Mouse (Mus musculus): Measurements from ENCODE around the gene Gfod1.

The Gfod1 gene

GRCm38 (mm10) chr13:43299171-43299570, 4.8 kb downstream of the Gfod1 start:
- no peak for DNase-seq (ENCODE audit: low spot score)

DNA sequence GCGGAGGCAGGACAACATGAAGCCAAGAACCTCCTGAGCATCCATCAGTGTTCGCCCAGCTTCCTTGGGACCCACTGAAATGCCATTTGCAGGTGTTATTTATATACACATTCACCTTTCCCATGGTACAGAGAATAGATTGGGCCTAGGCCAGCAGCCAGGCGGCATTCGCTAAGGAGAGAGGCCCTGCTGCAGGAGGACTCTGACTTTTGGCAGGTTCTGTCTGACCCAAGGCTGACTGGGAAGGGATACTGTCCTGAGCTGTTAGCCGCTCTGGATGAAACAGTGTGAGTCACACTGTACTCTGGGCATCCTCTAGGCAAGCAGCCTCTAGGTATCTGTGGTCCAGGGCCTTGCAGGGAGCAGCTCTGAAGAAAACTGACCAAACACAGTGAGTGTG, 6.4 kb downstream of the Gfod1 start:
- no peak for DNase-seq (ENCODE audit: low spot score)

DNA sequence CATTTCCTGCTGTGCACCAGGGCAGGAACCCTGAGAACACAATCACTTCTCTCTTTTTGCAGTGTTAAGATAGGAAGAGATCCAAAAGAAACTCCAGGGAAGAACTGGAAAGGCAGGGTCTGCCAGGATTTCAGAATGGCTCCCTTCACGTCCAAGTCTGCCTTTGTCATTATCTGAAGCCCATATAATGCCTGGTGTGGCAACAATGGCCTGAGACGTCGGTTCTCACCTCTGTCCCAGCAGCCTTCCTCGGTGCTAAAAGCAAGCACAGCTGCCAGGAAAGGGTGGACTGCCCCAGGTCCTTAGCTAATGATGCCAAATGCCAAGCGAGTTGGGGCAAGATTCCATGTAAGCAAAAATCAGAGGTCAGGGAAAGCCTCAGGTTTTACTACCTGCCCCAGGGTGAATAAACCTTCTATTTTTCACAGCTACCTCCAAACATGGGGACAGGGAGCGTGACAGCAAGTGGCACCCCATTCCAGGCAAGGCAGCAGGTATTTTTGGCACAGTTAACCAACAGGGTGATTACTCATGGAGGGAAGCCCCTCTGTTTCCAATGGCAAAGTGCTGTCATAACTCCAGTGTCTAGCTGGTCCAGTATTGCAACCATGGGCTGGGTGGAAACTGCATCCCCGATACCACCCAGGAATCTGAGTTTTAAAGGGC, 7.7 kb downstream of the Gfod1 start:
- peak; percentile 10 for DNase-seq (ENCODE audit: low spot score)

DNA sequence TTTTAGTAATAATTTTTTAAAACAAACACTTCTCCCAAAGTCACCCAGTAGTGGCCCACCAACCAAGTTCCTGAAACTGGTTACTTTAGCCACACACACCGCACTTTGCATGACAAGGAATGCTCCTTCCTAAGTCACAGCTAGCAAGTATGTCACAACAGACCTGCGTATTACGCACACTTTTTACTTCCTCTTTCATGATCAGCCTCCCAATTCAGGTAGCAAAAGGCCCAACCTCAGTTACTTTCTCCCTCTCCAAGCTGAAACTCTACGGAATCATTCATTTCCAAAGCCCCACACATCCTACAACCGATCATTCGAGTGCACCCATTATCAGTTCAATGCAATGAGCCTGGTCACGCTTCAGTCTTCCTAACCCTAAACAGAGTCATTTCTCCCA, 8.3 kb downstream of the Gfod1 start:
- no peak for DNase-seq (ENCODE audit: low spot score)

DNA sequence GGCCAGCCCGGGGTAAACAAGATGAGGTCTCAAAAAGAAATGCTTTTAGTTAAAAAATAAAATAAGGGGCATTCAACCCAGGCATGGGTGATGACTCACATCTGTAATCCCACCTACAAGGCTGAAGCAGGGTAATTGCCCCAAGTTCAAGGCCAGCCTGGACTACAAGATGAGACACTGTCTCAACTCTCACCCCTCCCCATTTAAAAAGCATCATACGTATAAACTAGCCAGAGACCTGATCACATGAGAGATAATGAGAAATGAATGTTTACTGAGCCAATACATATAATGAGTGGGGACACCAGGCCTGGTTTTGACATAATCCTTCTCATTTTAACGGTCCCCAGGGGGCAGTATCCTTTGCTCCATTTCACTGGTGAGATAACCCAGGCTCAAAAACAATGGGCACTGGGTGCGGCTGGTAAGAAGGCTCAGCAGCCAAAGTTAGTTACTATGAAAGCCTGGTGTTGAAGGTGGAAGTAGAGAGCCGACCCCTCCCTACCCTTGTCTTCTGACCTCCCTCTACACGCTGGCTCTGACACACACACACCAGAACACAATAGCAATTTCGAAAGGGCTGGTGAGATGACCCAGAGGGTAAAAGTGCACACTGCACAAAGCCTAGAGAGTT, 8.9 kb downstream of the Gfod1 start:
- no peak for DNase-seq (ENCODE audit: low spot score)

GRCm38 (mm10) chr13:43292892-43293291, 11.1 kb downstream of the Gfod1 start:
- DNase-seq (ENCODE audit: low spot score) = peak; percentile 74

DNA sequence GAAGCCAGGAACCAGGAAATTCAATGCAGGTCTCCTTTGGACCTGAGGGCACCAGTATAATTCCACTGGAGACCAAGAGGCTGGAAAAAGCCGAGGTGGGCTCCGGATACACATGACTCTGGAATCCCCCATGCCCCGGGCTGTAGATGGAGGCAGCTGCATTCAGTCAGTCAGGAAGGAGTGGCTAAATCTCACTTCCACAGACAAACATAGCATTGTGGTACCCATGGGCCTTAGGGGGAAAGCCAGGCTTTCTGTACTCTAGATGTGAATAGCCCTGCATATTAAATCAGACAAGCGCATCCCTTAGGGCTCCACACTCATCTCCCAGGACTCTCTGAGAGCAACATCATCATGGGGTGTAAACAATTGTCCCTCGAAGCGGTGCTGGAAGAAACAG, 14.9 kb downstream of the Gfod1 start:
- no peak for DNase-seq (ENCODE audit: low spot score)

DNA sequence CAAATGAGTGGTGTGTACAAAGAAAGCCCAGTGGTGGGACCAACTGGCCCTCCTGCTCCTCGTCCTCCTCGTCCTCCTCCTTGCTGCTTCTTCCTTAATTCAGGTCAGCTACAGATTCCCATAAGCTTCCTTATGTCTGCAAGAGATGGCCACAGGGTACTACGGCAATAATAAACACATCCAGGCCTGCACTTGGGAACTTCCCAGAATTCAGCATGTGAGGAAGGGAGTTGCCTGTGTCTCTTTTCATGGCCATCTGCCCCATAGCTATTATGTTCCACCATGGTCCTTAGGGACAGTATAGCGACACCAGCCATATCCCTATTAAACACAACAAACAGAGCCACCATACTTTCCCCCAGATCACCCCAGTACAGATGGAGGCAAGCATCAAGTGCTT, 15.5 kb downstream of the Gfod1 start:
- no peak for DNase-seq (ENCODE audit: low spot score)

DNA sequence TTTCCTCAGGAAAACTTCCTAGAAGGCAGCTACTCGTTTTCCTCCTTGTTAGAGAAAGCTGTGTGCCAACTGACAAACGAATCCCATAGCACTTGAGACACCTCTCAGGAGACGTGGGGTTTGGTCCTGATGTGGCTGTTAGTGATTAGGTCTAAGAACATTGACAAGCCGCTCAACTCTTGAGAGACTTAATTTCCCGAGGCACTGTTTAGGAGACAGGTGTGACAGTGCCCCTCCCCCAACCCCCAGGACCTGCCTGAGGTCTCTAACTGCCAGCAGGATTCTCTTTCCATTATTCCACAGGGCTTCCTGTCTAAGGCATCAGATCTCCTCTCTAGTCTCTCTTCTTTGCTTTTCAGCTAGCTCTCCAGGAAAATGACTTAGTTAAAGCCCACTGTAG, 15.9 kb downstream of the Gfod1 start:
- DNase-seq (ENCODE audit: low spot score) = no peak

GRCm38 (mm10) chr13:43286836-43287235, 17.1 kb downstream of the Gfod1 start:
- DNase-seq (ENCODE audit: low spot score) = no peak

DNA sequence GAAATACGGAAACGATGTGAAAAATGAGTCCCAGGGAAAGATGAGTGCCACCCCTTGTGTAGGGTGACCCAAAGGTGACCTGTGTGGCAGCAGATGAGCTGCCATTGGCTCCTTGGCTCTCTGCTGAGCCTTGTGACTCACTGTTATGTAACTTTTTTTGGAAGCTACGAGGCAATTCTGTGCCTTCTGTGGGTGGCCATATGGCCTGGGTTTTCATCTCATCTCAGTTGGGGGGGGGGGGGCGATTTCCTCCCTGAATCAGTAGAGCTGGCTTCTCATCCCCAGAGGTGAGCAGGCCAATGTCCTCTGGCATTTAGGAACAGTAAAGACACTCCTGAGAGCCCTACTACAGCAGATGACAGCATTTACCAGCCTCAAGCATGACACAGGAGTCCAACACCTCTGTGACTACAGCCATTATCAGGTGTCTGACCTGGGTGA, 19.2 kb downstream of the Gfod1 start:
- DNase-seq (ENCODE audit: low spot score) = no peak

DNA sequence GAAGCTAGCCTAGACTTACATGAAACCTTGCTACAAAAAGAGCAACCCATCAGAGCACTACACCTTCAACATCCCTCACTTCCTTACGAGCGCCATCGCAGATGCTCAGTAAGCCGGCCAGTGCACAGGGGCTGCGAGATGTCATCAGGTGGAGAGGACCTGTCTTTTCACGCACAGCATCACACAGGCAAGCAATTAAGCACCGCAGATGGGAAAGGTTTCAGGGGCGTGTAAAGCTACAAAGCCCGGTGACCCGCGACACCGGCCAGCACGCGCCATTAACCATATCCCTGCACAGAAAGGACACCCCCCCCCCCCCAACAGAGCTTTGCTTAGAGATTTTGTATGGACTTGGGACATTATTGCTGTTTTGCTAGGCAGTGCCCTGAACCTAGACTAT, 30.1 kb downstream of the Gfod1 start:
- DNase-seq (ENCODE audit: low spot score) = no peak

DNA sequence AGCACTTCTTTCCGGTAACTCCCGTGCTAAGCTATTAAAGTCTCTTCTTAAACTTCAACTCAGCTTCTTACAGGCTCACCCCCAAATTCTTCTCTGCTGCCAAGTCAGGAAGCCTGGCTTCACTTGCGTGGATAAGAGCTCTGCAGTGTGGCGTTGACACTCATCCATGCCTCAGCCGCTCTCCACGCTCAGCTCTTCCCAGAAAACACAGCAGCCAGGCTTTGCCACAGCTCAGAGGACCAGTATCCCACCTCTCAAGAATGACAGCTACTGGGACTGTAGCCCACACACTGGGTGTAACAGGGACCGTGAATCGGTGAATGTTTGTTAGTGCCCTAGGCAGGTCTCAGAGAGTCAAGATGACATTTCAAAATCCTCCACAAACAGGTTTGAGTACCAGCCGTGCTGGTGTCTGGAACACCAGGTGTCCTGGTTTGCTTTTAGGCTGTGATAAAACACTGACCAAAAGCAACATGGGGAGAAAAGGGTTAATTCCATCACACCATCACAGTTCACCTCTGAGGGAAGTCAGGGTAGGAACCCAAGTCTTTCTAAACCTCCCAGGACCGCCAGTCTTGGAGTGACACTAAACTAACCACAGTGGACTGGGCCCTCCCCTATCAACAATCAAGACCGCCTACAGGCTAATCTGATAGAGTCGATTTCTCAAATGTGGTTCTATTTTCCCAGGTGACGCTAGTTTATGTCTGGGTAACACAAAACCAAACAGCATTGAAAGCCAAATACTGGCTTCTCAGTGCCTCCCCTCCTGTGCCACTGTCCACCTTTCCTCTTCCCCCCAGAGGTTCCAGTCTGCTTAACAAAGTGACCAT, 31.5 kb downstream of the Gfod1 start:
- DNase-seq (ENCODE audit: low spot score) = no peak

GRCm38 (mm10) chr13:43271481-43271880, 32.5 kb downstream of the Gfod1 start:
- DNase-seq (ENCODE audit: low spot score) = no peak

DNA sequence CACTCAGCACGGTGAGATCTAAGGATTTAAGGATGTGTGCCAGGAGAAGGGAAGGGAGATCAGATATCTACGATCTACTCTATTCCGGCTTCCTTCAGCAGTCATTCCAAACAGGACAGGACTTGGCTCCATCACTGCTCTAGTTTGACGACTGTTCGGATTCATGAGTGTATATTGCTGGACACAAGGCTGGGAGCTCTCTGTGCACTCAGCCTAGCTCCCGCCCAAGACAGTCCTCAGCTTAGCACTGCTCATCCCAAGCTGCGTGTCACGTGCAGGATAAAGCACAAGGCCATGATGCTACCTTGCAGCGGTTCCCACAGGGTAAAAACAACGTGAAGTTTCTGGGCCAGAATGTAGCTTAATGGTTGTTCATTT, 33.8 kb downstream of the Gfod1 start:
- DNase-seq (ENCODE audit: low spot score) = no peak

DNA sequence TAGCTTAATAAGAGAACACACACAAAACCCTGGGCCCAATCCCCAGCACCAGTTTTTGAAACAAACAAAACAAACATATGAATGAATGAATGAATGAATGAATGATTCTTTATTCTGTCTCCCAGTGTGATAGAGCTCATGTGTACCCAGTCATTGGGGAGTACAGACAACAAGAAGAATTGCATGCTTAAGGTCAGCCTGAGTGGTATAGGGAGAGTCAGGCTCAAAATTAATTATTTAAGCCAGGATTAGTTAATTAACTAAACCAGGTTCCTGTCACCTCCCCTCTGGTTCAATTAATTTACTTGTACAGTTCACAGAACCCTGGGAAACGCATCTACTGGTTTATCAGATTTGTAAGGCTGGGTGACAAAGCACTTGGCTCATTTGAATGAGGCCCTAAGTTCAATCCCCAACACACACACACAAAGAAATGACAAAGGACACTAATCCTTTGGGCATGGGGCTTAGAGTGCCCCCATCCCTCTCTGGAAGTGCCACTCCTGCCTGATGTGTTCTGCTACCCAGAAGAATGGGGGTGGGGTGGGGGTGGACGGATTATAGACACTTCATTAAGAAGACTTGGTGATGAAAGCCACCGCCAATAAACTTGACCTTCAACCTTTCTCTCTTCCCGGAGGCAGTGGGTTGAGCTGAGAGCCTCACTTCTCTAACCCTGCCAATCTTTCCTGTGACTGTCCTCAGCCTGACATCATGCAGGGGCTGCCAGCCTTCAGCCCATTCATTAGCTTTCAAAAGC, 34.3 kb downstream of the Gfod1 start:
- DNase-seq (ENCODE audit: low spot score) = no peak

DNA sequence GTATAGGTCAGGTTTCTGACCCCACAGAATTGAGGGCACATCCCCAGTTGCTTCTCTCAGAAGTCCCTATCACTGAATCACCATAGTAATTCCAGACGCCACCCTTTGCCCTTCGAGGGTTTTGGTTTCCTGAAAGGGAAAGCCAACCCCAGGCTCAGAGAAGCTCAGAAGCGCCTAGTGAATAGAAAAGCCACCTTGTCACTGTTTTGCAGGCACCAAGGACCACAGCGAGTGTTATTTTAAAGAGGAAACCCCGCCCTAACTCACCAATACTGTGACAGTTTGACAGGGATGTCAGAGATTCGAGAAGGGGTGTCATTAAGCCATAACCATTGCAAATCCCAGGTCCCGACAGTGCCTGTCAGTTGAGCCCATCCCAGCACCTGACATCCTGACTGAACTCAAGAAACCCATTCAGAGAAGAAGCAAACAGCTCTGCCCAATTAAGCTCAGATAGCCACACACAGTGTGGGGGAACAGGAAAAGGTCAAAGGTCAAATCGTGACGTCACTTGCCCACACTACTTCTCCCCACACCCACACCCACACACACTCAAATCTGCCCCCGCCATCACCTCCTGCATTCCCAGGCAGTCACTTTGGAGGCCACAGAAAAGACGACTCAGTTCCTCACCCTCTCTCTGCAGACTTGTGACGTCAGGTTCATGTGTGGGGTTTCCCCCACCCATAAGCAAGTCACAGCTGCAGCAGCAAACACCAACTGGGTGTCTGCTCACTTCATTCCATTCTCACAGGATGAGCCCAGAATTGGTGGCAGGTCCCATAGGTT, 35.2 kb downstream of the Gfod1 start:
- no peak for DNase-seq (ENCODE audit: low spot score)

- no peak for DNase-seq (ENCODE audit: low spot score)
These were observed 36.1 kb downstream of the Gfod1 start for GRCm38 (mm10) chr13:43267902-43268301.

DNA sequence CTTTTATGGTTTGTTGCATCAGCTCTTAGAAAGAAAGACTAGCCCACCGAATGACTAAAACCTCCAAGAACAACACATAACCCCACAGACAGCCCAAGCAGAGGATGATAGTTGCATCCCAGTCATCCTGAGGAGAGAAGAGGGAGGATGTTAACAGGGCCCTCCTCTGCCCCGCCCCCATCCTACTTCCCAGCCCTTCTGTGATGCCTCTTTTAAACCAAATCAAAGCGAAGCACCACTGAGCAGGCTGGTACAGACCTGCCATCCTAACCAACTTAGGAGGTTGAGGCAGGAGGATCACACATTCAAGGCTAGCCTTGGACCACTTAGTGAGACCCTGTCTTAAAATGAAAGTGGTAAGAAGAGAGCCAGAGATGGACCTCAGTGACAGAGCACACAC, 36.8 kb downstream of the Gfod1 start:
- DNase-seq (ENCODE audit: low spot score) = no peak

- DNase-seq (ENCODE audit: low spot score) = no peak
These were observed 37.6 kb downstream of the Gfod1 start for GRCm38 (mm10) chr13:43266333-43266732.

DNA sequence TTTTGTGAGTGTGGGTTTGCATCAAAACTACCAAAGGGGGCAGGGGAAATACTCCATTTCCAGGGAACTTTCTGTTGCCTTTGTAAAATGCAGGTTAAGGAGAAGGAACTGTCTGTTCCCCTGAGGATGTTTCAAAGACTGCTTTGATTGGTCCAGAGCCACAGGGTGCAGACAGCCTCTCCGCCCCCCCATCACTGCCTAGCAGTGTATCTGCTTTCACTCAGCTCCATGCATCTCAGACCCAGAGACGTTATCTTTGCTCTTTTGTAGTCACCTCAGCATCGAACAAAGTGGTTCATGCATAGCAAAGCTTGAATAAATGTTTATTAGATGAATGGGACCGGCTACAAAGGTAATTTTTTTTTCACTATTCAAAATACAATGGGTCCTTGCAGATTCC, 38.9 kb downstream of the Gfod1 start:
- DNase-seq (ENCODE audit: low spot score) = no peak

DNA sequence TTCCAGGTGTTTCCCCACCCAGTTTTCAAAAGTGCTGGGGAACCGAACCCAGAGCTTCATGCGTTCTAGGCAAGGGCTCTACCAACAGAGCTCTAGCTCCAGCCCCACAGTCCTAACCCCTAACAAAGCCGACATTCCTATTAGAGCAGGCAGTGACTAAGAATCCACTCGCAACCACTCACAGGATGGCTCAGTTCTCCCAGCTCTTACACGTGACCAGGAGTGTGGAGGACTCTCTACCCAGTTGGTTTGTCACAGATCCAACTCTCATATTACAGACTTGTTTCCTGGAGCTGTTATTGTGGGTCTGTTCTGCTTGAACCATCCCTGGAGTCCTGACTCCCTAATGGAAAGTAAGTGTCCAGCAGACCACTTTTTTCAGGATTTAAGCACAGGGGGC, 40.3 kb downstream of the Gfod1 start:
- DNase-seq (ENCODE audit: low spot score) = no peak
